Comparison of ENCODE assay signal across 9 mouse cellular contexts in the genomic region with DNA sequence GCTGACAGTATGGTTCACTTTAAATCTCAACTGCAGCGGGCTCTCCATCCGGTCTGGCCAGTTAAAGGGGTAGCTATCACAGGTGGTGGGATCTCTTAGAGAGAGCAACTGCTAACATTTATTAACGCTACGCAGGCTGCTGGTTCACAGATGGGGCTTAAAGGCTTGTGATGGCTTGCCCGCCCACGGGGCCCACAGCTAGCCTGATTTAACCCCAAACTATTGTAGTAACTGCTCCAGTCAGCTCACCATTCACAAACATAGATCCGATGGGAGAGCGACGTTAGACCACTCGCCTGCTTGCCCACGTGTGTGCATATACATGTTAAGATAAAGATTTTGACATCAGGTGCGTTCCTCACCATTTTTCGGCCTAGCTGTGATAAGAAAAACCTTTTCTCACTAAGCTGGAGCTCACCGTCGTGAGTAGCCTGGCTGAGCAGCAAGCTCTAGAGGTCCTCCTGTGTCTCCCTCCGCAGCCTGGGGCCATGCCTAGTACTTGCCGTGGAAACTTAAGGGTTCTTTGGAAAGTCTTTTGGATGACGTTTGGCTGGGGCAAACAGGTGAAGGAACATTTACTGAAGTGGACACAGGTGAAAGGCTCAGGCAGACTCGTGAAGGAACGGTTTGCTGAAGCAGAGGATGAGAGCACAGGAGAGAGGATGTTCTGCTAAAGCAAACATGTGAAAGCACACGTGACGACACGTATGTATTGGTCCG. TPM values are rescaled to one million over a fixed set of nuclear protein-coding genes. Genes with fewer than 3 reads are reported as not detected.
DNase-seq lines count a peak whose midpoint lies in the region; ATAC-seq lines count a peak whose summit lies in the region.
"Had no signal": no experiment of that assay in that cellular context is flagged by ENCODE, and none has a peak within 500 bp of the region (broad histone marks: within the 10 kb centered on the region; RNA-seq: fewer than 3 reads in every experiment).

No protein-coding gene starts in this region.

- H3K4me3 ChIP-seq in lung, embryonic 15.5 days: no peak overlapping the region
- H3K4me3 ChIP-seq in limb, embryonic 12.5 days (replicated peaks): no peak overlapping the region
- H3K4me3 ChIP-seq in stomach, embryonic 14.5 days (ENCODE audit: low read depth, low read length): no peak overlapping the region
- H3K4me3 ChIP-seq: limb, embryonic 15.5 days had no signal

- DNase-seq in cerebellum, adult 11 months: peak; percentile 4
- no peak for DNase-seq in cerebellum, adult 9-10 months
- DNase-seq in lung, postnatal 4 days: no peak
- DNase-seq in urinary bladder, adult 18-20 months (ENCODE audit: low spot score in 2 of 2): no peak
- DNase-seq in yolk sac, embryonic 10.5 days (ENCODE audit: low spot score): no peak

- peak overlapping the region; percentile 41; the same call in 1 of the 2 replicates for H3K4me2 ChIP-seq in lung, embryonic 15.5 days
- peak overlapping the region; percentile 41 for H3K4me2 ChIP-seq in limb, embryonic 12.5 days
- peak overlapping the region; percentile 30; the same call in 1 of the 2 replicates for H3K4me2 ChIP-seq in stomach, embryonic 14.5 days (replicated peaks; ENCODE audit: low read depth, low read length)

- H3K27ac ChIP-seq in lung, embryonic 15.5 days: peak overlapping the region; percentile 83
- H3K27ac ChIP-seq in limb, embryonic 12.5 days: peak overlapping the region; percentile 66
- H3K27ac ChIP-seq in stomach, embryonic 14.5 days (ENCODE audit: low read length): peak overlapping the region; percentile 62; the same call in 1 of the 2 replicates

- H3K27me3 ChIP-seq in lung, embryonic 15.5 days: no peaks in the 10 kb centered on the region
- no peaks in the 10 kb centered on the region for H3K27me3 ChIP-seq in limb, embryonic 12.5 days
- H3K27me3 ChIP-seq in stomach, embryonic 14.5 days (ENCODE audit: control insufficient read depth, insufficient read depth, low read length): no peaks in the 10 kb centered on the region
- H3K27me3 ChIP-seq: limb, embryonic 15.5 days had no signal

- no peak overlapping the region; the same call in 1 of the 2 replicates for H3K9ac ChIP-seq in lung, embryonic 15.5 days
- no peak overlapping the region for H3K9ac ChIP-seq in limb, embryonic 12.5 days (replicated peaks)
- no peak overlapping the region for H3K9ac ChIP-seq in stomach, embryonic 14.5 days (replicated peaks; ENCODE audit: low read depth, low read length)
- H3K9ac ChIP-seq: limb, embryonic 15.5 days had no signal

- WGBS in lung, embryonic 15.5 days: 50% methylated on average over 24 of the region's 24 CpGs
- 55% methylated on average over 24 of the region's 24 CpGs for WGBS in limb, embryonic 12.5 days
- 49% methylated on average over 24 of the region's 24 CpGs for WGBS in stomach, embryonic 14.5 days

- H3K4me1 ChIP-seq in lung, embryonic 15.5 days: peaks cover 65% of the 10 kb centered on the region
- H3K4me1 ChIP-seq in limb, embryonic 12.5 days (replicated peaks): peaks cover 70% of the 10 kb centered on the region
- peaks cover 33% of the 10 kb centered on the region for H3K4me1 ChIP-seq in stomach, embryonic 14.5 days (ENCODE audit: control insufficient read depth, insufficient read depth, low read length)

- ATAC-seq in lung, embryonic 15.5 days (ENCODE audit: borderline replicate concordance, extremely low read depth, low FRiP score, low TSS enrichment): no peak
- ATAC-seq in limb, embryonic 12.5 days (ENCODE audit: insufficient number of reproducible peaks, insufficient read depth, low FRiP score, low TSS enrichment, low read depth): no peak
- no peak for ATAC-seq in stomach, embryonic 14.5 days (ENCODE audit: insufficient number of reproducible peaks, insufficient read depth, low FRiP score, low read depth)

- no peaks in the 10 kb centered on the region for H3K9me3 ChIP-seq in lung, embryonic 15.5 days
- H3K9me3 ChIP-seq in limb, embryonic 12.5 days: no peaks in the 10 kb centered on the region
- no peaks in the 10 kb centered on the region for H3K9me3 ChIP-seq in stomach, embryonic 14.5 days (ENCODE audit: control insufficient read depth, low read depth, low read length)
- H3K9me3 ChIP-seq: limb, embryonic 15.5 days had no signal

- H3K36me3 ChIP-seq in lung, embryonic 15.5 days: no peaks in the 10 kb centered on the region; the same call in 1 of the 2 replicates
- H3K36me3 ChIP-seq in limb, embryonic 12.5 days: no peaks in the 10 kb centered on the region; the same call in 1 of the 2 replicates
- H3K36me3 ChIP-seq in stomach, embryonic 14.5 days (ENCODE audit: control insufficient read depth, insufficient read depth, low read length): no peaks in the 10 kb centered on the region
- H3K36me3 ChIP-seq: limb, embryonic 15.5 days had no signal

RNA-seq across cellular contexts. Expression of gene Rassf3, which starts 13.8 kb away (rescaled TPM):
- 18.3 and 20.8 TPM in 2 replicates for polyA plus RNA-seq in lung, embryonic 15.5 days (2015; fragmentation: Nextera tagmentation; extraction: Ambion mirVana)
- 20.2 and 22.2 TPM in 2 replicates for polyA plus RNA-seq in limb, embryonic 12.5 days (2016; fragmentation: Nextera tagmentation; extraction: Ambion mirVana)
- 19.4 and 20.7 TPM in 2 replicates for polyA plus RNA-seq in stomach, embryonic 14.5 days (2014; fragmentation: Nextera tagmentation; extraction: Ambion mirVana)
